Mouse (Mus musculus): ENCODE data around the gene Fkbp11. TPM values are rescaled to one million over a fixed set of nuclear protein-coding genes. Genes with fewer than 3 reads are reported as not detected.

The Fkbp11 gene
- polyA plus RNA-seq, 1 experiment from 2014 or later: 24.3 TPM

- H3K27ac ChIP-seq (replicated peaks; ENCODE audit: low read depth, low read length): no peak overlapping the region
- WGBS: 30% methylated on average over 19 of the region's 19 CpGs
- no peaks in the 10 kb centered on the region for H3K36me3 ChIP-seq (ENCODE audit: control insufficient read depth, insufficient read depth, low read length)
- ATAC-seq (ENCODE audit: insufficient number of reproducible peaks, low FRiP score, low TSS enrichment, low read depth): no peak
- H3K4me3 ChIP-seq (ENCODE audit: low read depth, low read length): no peak overlapping the region
- DNase-seq (ENCODE audit: low spot score): no peak
- no peak overlapping the region; the same call in 1 of the 2 replicates for H3K4me2 ChIP-seq (ENCODE audit: low read depth, severe bottlenecking)
- H3K9ac ChIP-seq (ENCODE audit: low read length): no peak overlapping the region
- no peaks in the 10 kb centered on the region for H3K27me3 ChIP-seq (ENCODE audit: control insufficient read depth, insufficient read depth, low read length)
- peaks cover 29% of the 10 kb centered on the region for H3K4me1 ChIP-seq (ENCODE audit: control insufficient read depth, insufficient read depth, low read length)
- H3K9me3 ChIP-seq (ENCODE audit: control insufficient read depth, low read length): no peaks in the 10 kb centered on the region
Observed at GRCm38 (mm10) chr15:98724441-98724840, 3.6 kb downstream of the Fkbp11 start.

- Histone ChIP-seq H3K4me3 (ENCODE audit: low read depth, low read length) (no peak overlapping the region), H3K4me2 (ENCODE audit: low read depth, severe bottlenecking) (no peak overlapping the region), H3K9me3 (ENCODE audit: control insufficient read depth, low read length) (no peaks in the 10 kb centered on the region), H3K9ac (ENCODE audit: low read length) (no peak overlapping the region), H3K27ac (replicated peaks; ENCODE audit: low read depth, low read length) (no peak overlapping the region), H3K4me1 (ENCODE audit: control insufficient read depth, insufficient read depth, low read length) (peaks cover 16% of the 10 kb centered on the region), H3K27me3 (ENCODE audit: control insufficient read depth, insufficient read depth, low read length) (no peaks in the 10 kb centered on the region), H3K36me3 (ENCODE audit: control insufficient read depth, insufficient read depth, low read length) (no peaks in the 10 kb centered on the region)
- ATAC-seq (ENCODE audit: insufficient number of reproducible peaks, low FRiP score, low TSS enrichment, low read depth): no peak
- no peak for DNase-seq (ENCODE audit: low spot score)
- 66% methylated on average over 14 of the region's 14 CpGs for WGBS
Observed at GRCm38 (mm10) chr15:98722854-98723253, 5.1 kb downstream of the Fkbp11 start.

GRCm38 (mm10) chr15:98722191-98722590, 5.8 kb downstream of the Fkbp11 start:
- ATAC-seq (ENCODE audit: insufficient number of reproducible peaks, low FRiP score, low TSS enrichment, low read depth) (no peak), DNase-seq (ENCODE audit: low spot score) (no peak)
- H3K4me3 ChIP-seq (ENCODE audit: low read depth, low read length): no peak overlapping the region
- WGBS: 77% methylated on average over 8 of the region's 8 CpGs
- peaks cover 16% of the 10 kb centered on the region for H3K4me1 ChIP-seq (ENCODE audit: control insufficient read depth, insufficient read depth, low read length)
- no peak overlapping the region for H3K9ac ChIP-seq (ENCODE audit: low read length)
- H3K9me3 ChIP-seq (ENCODE audit: control insufficient read depth, low read length): no peaks in the 10 kb centered on the region
- H3K36me3 ChIP-seq (ENCODE audit: control insufficient read depth, insufficient read depth, low read length): no peaks in the 10 kb centered on the region
- H3K27me3 ChIP-seq (ENCODE audit: control insufficient read depth, insufficient read depth, low read length): no peaks in the 10 kb centered on the region
- no peak overlapping the region for H3K4me2 ChIP-seq (ENCODE audit: low read depth, severe bottlenecking)
- no peak overlapping the region for H3K27ac ChIP-seq (replicated peaks; ENCODE audit: low read depth, low read length)

- Histone ChIP-seq H3K9ac (ENCODE audit: low read length) (no peak overlapping the region), H3K27ac (replicated peaks; ENCODE audit: low read depth, low read length) (no peak overlapping the region)
- WGBS: 57% methylated on average over 16 of the region's 16 CpGs
Observed at GRCm38 (mm10) chr15:98717301-98717700, 10.7 kb downstream of the Fkbp11 start.

GRCm38 (mm10) chr15:98714230-98714652, 13.8 kb downstream of the Fkbp11 start:
- Histone ChIP-seq H3K9me3 (ENCODE audit: control insufficient read depth, low read length) (no peaks in the 10 kb centered on the region), H3K36me3 (ENCODE audit: control insufficient read depth, insufficient read depth, low read length) (no peaks in the 10 kb centered on the region), H3K27ac (replicated peaks; ENCODE audit: low read depth, low read length) (no peak overlapping the region), H3K4me2 (ENCODE audit: low read depth, severe bottlenecking) (no peak overlapping the region), H3K4me1 (ENCODE audit: control insufficient read depth, insufficient read depth, low read length) (no peaks in the 10 kb centered on the region), H3K27me3 (ENCODE audit: control insufficient read depth, insufficient read depth, low read length) (no peaks in the 10 kb centered on the region), H3K4me3 (ENCODE audit: low read depth, low read length) (no peak overlapping the region), H3K9ac (ENCODE audit: low read length) (no peak overlapping the region)
- DNase-seq (ENCODE audit: low spot score): no peak
- ATAC-seq (ENCODE audit: insufficient number of reproducible peaks, low FRiP score, low TSS enrichment, low read depth): no peak
- WGBS: 81% methylated on average over 5 of the region's 5 CpGs

More at GRCm38 (mm10) chr15:98717301-98717700, 10.7 kb downstream of the Fkbp11 start:
- no peaks in the 10 kb centered on the region for H3K9me3 ChIP-seq (ENCODE audit: control insufficient read depth, low read length)
- no peak overlapping the region for H3K4me3 ChIP-seq (ENCODE audit: low read depth, low read length)
- no peak for DNase-seq (ENCODE audit: low spot score)
- no peaks in the 10 kb centered on the region for H3K27me3 ChIP-seq (ENCODE audit: control insufficient read depth, insufficient read depth, low read length)
- no peak overlapping the region for H3K4me2 ChIP-seq (ENCODE audit: low read depth, severe bottlenecking)
- no peaks in the 10 kb centered on the region for H3K4me1 ChIP-seq (ENCODE audit: control insufficient read depth, insufficient read depth, low read length)
- no peak for ATAC-seq (ENCODE audit: insufficient number of reproducible peaks, low FRiP score, low TSS enrichment, low read depth)
- no peaks in the 10 kb centered on the region for H3K36me3 ChIP-seq (ENCODE audit: control insufficient read depth, insufficient read depth, low read length)

GRCm38 (mm10) chr15:98710442-98710841, 17.6 kb downstream of the Fkbp11 start:
- peak; percentile 85 for DNase-seq (ENCODE audit: low spot score)
- no peaks in the 10 kb centered on the region for H3K36me3 ChIP-seq (ENCODE audit: control insufficient read depth, insufficient read depth, low read length)
- H3K27me3 ChIP-seq (ENCODE audit: control insufficient read depth, insufficient read depth, low read length): no peaks in the 10 kb centered on the region
- H3K4me1 ChIP-seq (ENCODE audit: control insufficient read depth, insufficient read depth, low read length): no peaks in the 10 kb centered on the region
- no peak overlapping the region for H3K4me2 ChIP-seq (ENCODE audit: low read depth, severe bottlenecking)
- H3K4me3 ChIP-seq (ENCODE audit: low read depth, low read length): no peak overlapping the region
- 17% methylated on average over 9 of the region's 9 CpGs for WGBS
- H3K9me3 ChIP-seq (ENCODE audit: control insufficient read depth, low read length): no peaks in the 10 kb centered on the region
- ATAC-seq (ENCODE audit: insufficient number of reproducible peaks, low FRiP score, low TSS enrichment, low read depth): no peak
- H3K9ac ChIP-seq (ENCODE audit: low read length): no peak overlapping the region
- no peak overlapping the region for H3K27ac ChIP-seq (replicated peaks; ENCODE audit: low read depth, low read length)

GRCm38 (mm10) chr15:98707766-98708372, 20.1 kb downstream of the Fkbp11 start, which contains the start of gene Ccdc65:
Gene Ccdc65 (plus strand): TSS chr15:98708207.
- 17% methylated on average over 16 of the region's 16 CpGs for WGBS
- Histone ChIP-seq H3K9me3 (ENCODE audit: control insufficient read depth, low read length) (no peaks in the 10 kb centered on the region), H3K4me1 (ENCODE audit: control insufficient read depth, insufficient read depth, low read length) (no peaks in the 10 kb centered on the region), H3K27me3 (ENCODE audit: control insufficient read depth, insufficient read depth, low read length) (no peaks in the 10 kb centered on the region), H3K27ac (replicated peaks; ENCODE audit: low read depth, low read length) (no peak within 1 kb of the TSS), H3K4me2 (ENCODE audit: low read depth, severe bottlenecking) (peak within 1 kb of the TSS; percentile 29; the same call in 1 of the 2 replicates), H3K9ac (ENCODE audit: low read length) (no peak within 1 kb of the TSS), H3K4me3 (ENCODE audit: low read depth, low read length) (peak within 1 kb of the TSS; percentile 15), H3K36me3 (ENCODE audit: control insufficient read depth, insufficient read depth, low read length) (no peaks in the 10 kb centered on the region)
- no peak for ATAC-seq (ENCODE audit: insufficient number of reproducible peaks, low FRiP score, low TSS enrichment, low read depth)
- peak; percentile 86 for DNase-seq (ENCODE audit: low spot score)

- DNase-seq (ENCODE audit: low spot score) (no peak), ATAC-seq (ENCODE audit: insufficient number of reproducible peaks, low FRiP score, low TSS enrichment, low read depth) (no peak)
- Histone ChIP-seq H3K27ac (replicated peaks; ENCODE audit: low read depth, low read length) (no peak overlapping the region), H3K27me3 (ENCODE audit: control insufficient read depth, insufficient read depth, low read length) (peaks cover 19% of the 10 kb centered on the region), H3K9ac (ENCODE audit: low read length) (no peak overlapping the region), H3K4me2 (ENCODE audit: low read depth, severe bottlenecking) (no peak overlapping the region), H3K9me3 (ENCODE audit: control insufficient read depth, low read length) (no peaks in the 10 kb centered on the region), H3K4me3 (ENCODE audit: low read depth, low read length) (no peak overlapping the region), H3K36me3 (ENCODE audit: control insufficient read depth, insufficient read depth, low read length) (no peaks in the 10 kb centered on the region), H3K4me1 (ENCODE audit: control insufficient read depth, insufficient read depth, low read length) (0 out of 2 replicates have a peak, but pooled peaks cover 3% of the 10 kb centered on the region)
- WGBS: 65% methylated on average over 9 of the region's 9 CpGs
Observed at GRCm38 (mm10) chr15:98704312-98704711, 23.7 kb downstream of the Fkbp11 start.

Data from limb, embryonic 11.5 days (tissue).